Mouse (Mus musculus) heart, adult 2 months (tissue): ENCODE data around the gene Lmntd2.

Experiments
- CTCF ChIP-seq: fragments of 200-600 bp; IDR thresholded peaks from 2 replicates; pipeline ENCODE4 v1.8.1; 2022; ENCODE audit warnings: antibody characterized with exemption, mild to moderate bottlenecking, moderate library complexity
- EP300 ChIP-seq: fragments of 200-500 bp; IDR thresholded peaks from 2 replicates; pipeline ENCODE4 v1.6.1; 2011; ENCODE audit warnings: low read depth, low read length, control low read depth; ENCODE audit not compliant: insufficient read depth
- POLR2A ChIP-seq: fragments of 200-500 bp; IDR thresholded peaks from 2 replicates; pipeline ENCODE4 v1.6.1; 2011; ENCODE audit warnings: mild to moderate bottlenecking, low read depth, low read length, control low read depth; ENCODE audit not compliant: insufficient read depth

DNA sequence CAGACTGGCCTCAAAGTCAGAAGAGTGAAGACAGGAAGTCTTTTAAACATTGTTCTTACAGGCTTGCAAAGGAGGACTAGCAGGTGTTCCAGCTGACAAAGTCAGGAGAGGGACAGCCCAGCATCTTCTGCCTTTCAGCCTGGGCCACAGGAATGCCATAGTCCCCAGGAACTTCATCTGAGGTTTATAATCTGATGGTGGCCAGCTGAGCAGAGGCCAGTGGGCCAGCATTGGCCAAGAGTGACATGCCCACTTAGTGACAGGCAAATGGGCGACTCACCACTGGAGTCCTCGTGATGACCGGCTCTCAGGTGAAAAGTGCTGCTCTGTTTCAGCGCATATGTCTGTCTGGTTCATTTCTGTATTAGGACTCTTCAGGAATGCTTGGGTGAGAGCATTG is 16.7 kb upstream of the Lmntd2 start:
- no peak for TF ChIP-seq CTCF
- TF ChIP-seq POLR2A: no peak
- TF ChIP-seq EP300: no peak
